ENCODE assay signal across 11 mouse cellular contexts in genomic region chrX:145758406-145758805, GRCm38 (mm10).
DNase-seq lines count a peak whose midpoint lies in the region; ATAC-seq lines count a peak whose summit lies in the region.
"Had no signal": no experiment of that assay in that cellular context is flagged by ENCODE, and none has a peak within 500 bp of the region (broad histone marks: within the 10 kb centered on the region; RNA-seq: fewer than 3 reads in every experiment).

No protein-coding gene starts in this region.

- no peak for ATAC-seq in CD4-positive, CD25-positive, alpha-beta regulatory T cell, adult 4 months

- peak; percentile 17 to 19 for DNase-seq in cerebellum, postnatal 10 days
- no peak for DNase-seq in cerebellum, postnatal 36 days
- peak; percentile 1 for DNase-seq in layer of hippocampus, adult 9-11 months
- DNase-seq in layer of hippocampus, postnatal 25 days (ENCODE audit: extremely low spot score in 1 of 2, low spot score in 1 of 2) = no peak
- DNase-seq in 3T3-L1 (ENCODE audit: low read depth, low spot score) = peak; percentile 23
- peak; percentile 7 for DNase-seq in gastrocnemius, postnatal 14 days
- DNase-seq in T-cell, adult 2 months (ENCODE audit: low spot score) = no peak
- DNase-seq: B cell, adult 2 months; cerebellum, adult 9-10 months; kidney, postnatal 25 days had no signal

- intact Hi-C loops in gastrocnemius, postnatal 14 days (cut with DNase I; ENCODE audit: low total_unique reads) = no loop called here

Comparison
In these comparisons a context has a peak if more than half of its experiments do, and no peak if none do; other contexts are left out.
1. DNase-seq: peak in cerebellum, postnatal 10 days (2 of 2), layer of hippocampus, adult 9-11 months (single experiment), 3T3-L1 (single experiment) and gastrocnemius, postnatal 14 days (single experiment); none in cerebellum, postnatal 36 days (0 of 2), layer of hippocampus, postnatal 25 days (0 of 2) and T-cell, adult 2 months (single experiment).